8 mouse cellular contexts compared by ENCODE assay signal in the genomic region with DNA sequence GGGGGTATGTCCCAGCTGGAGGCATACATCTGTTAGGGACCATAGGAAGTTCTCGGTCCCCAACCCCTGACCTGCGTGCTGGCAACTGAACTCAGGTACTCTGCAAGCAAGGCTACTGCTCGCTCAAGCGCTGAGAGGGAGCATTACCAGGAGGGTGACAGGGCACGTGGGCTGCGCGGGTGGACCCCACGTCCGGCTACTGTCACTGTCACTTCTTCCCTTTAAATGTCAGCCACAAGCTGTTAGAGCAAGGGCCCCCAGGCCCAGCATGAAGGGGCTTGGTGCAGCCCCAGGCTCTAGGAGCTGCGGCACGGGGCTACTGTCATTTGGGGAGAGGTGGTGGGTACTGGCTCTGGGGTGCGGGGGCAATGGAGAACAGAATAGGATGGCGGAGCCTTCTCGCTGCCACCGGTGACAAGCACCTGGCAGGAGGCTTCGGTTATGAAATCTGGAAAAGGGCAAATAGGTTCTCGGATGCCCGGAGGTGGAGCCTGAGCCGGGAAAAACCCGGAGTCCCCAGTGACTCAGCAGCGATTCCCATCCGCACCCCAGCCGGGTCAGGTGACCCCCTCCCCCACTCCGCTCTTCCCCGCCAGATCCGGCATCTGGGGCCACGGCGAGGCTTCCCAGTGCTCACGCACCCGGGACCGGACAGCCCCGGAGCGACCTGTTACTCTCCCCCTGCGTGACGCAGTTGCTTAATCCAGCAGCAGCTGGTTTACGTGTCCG. TPM values are rescaled to one million over a fixed set of nuclear protein-coding genes. Genes with fewer than 3 reads are reported as not detected.
DNase-seq lines count a peak whose midpoint lies in the region; ATAC-seq and TF ChIP-seq lines count a peak whose summit lies in the region.

No protein-coding gene starts in this region.

- no peaks in the 10 kb centered on the region for H3K9me3 ChIP-seq in heart, embryonic 14.5 days (ENCODE audit: control insufficient read depth, low read length)
- H3K9me3 ChIP-seq in limb, embryonic 10.5 days (replicated peaks) = no peaks in the 10 kb centered on the region
- no peaks in the 10 kb centered on the region for H3K9me3 ChIP-seq in midbrain, embryonic 11.5 days (ENCODE audit: control insufficient read depth, low read length)

- no peak; the same call in 1 of the 2 replicates for ATAC-seq in heart, embryonic 14.5 days (ENCODE audit: insufficient number of reproducible peaks, insufficient read depth, low FRiP score, low read depth)
- no peak for ATAC-seq in midbrain, embryonic 11.5 days (ENCODE audit: low FRiP score)
- no peak for ATAC-seq in erythroid progenitor cell, adult 5-6 weeks (replicated peaks; ENCODE audit: low FRiP score, poor library complexity, severe bottlenecking)

- H3K4me2 ChIP-seq in heart, embryonic 14.5 days (ENCODE audit: low read length) = peak overlapping the region; percentile 82
- 0 out of 2 replicates have a peak overlapping the region, but pooled peaks have one; percentile 13 for H3K4me2 ChIP-seq in midbrain, embryonic 11.5 days

- H3K9ac ChIP-seq in heart, embryonic 14.5 days (ENCODE audit: low read length) = peak overlapping the region; percentile 56
- peak overlapping the region; percentile 16; the same call in 1 of the 2 replicates for H3K9ac ChIP-seq in midbrain, embryonic 11.5 days (ENCODE audit: low read length)

- H3K4me1 ChIP-seq in testis, adult 2 months (ENCODE audit: control insufficient read depth, insufficient read depth, low read length) = peaks cover 8% of the 10 kb centered on the region
- H3K4me1 ChIP-seq in heart, embryonic 14.5 days (ENCODE audit: control insufficient read depth in 2 of 2, insufficient read depth in 2 of 2, low read length in 2 of 2) = peaks cover 18 to 23% of the 10 kb centered on the region in 2 experiments
- H3K4me1 ChIP-seq in limb, embryonic 10.5 days = peaks cover 22% of the 10 kb centered on the region
- H3K4me1 ChIP-seq in midbrain, embryonic 11.5 days (ENCODE audit: control insufficient read depth, insufficient read depth, low read length) = peaks cover 7% of the 10 kb centered on the region

- H3K36me3 ChIP-seq in testis, adult 2 months (ENCODE audit: control insufficient read depth, insufficient read depth, low read length) = no peaks in the 10 kb centered on the region
- H3K36me3 ChIP-seq in heart, embryonic 14.5 days (ENCODE audit: control insufficient read depth, insufficient read depth, low read length) = no peaks in the 10 kb centered on the region
- H3K36me3 ChIP-seq in limb, embryonic 10.5 days = no peaks in the 10 kb centered on the region
- no peaks in the 10 kb centered on the region for H3K36me3 ChIP-seq in midbrain, embryonic 11.5 days (ENCODE audit: control insufficient read depth, insufficient read depth, low read length)

- H3K4me3 ChIP-seq in testis, adult 2 months (ENCODE audit: control insufficient read depth, low read depth, low read length) = peak overlapping the region; percentile 15; the same call in 1 of the 2 replicates
- peak overlapping the region; percentile 30 to 33 for H3K4me3 ChIP-seq in heart, embryonic 14.5 days (ENCODE audit: control insufficient read depth in 1 of 2, insufficient read depth in 1 of 2, low read depth in 1 of 2, low read length in 2 of 2)
- peak overlapping the region; percentile 25 for H3K4me3 ChIP-seq in limb, embryonic 10.5 days
- H3K4me3 ChIP-seq in midbrain, embryonic 11.5 days (ENCODE audit: low read depth, low read length) = 0 out of 2 replicates have a peak overlapping the region, but pooled peaks have one; percentile 5

- no peak for DNase-seq in testis, postnatal 14 days (ENCODE audit: low spot score)
- peak; percentile 69 for DNase-seq in cerebellum, adult 9-11 months
- no peak for DNase-seq in limb, embryonic 10.5 days (ENCODE audit: low spot score)
- DNase-seq in midbrain, embryonic 11.5 days (ENCODE audit: low spot score, missing footprints) = no peak
- DNase-seq in urinary bladder, postnatal 25 days (ENCODE audit: low spot score) = peak; percentile 35

- H3K27ac ChIP-seq in testis, adult 2 months (ENCODE audit: control insufficient read depth, insufficient read depth, low read depth, low read length) = no peak overlapping the region
- H3K27ac ChIP-seq in heart, embryonic 14.5 days (replicated peaks in 1 of 2; ENCODE audit: control insufficient read depth in 1 of 2, insufficient read depth in 1 of 2, low read depth in 2 of 2, low read length in 2 of 2) = no peak overlapping the region
- no peak overlapping the region for H3K27ac ChIP-seq in limb, embryonic 10.5 days
- H3K27ac ChIP-seq in midbrain, embryonic 11.5 days (ENCODE audit: low read depth, low read length) = no peak overlapping the region

- no peak for TF ChIP-seq CTCF in testis, adult 2 months (IDR thresholded peaks at IDR 0.05; ENCODE audit: control insufficient read depth, insufficient read depth, insufficient replicate concordance, low read depth, low read length)

- no peak for TF ChIP-seq POLR2A in testis, adult 2 months (IDR thresholded peaks at IDR 0.05; ENCODE audit: control insufficient read depth, low read depth, low read length)

- WGBS in heart, embryonic 14.5 days = 10% methylated on average over 37 of the region's 37 CpGs
- 13% methylated on average over 37 of the region's 37 CpGs for WGBS in limb, embryonic 10.5 days
- WGBS in midbrain, embryonic 11.5 days = 10% methylated on average over 37 of the region's 37 CpGs

- no peaks in the 10 kb centered on the region for H3K27me3 ChIP-seq in testis, adult 2 months (ENCODE audit: control insufficient read depth, insufficient read depth, low read length)
- peaks cover 18% of the 10 kb centered on the region; the same call in 1 of the 2 replicates for H3K27me3 ChIP-seq in heart, embryonic 14.5 days (ENCODE audit: control insufficient read depth, insufficient read depth, low read length)
- H3K27me3 ChIP-seq in limb, embryonic 10.5 days (ENCODE audit: low read depth, poor library complexity, severe bottlenecking) = peaks cover 58% of the 10 kb centered on the region
- H3K27me3 ChIP-seq in midbrain, embryonic 11.5 days (ENCODE audit: control insufficient read depth, insufficient read depth, low read length) = peaks cover 32% of the 10 kb centered on the region

RNA-seq across cellular contexts. Expression of gene Gng7, which starts 29.3 kb away (rescaled TPM):
- 1.0 and 1.6 TPM in 2 replicates for polyA plus RNA-seq in testis, adult 2 months (2012; rRNA removed)
- 1.2 and 1.4 TPM in 2 replicates for polyA plus RNA-seq in heart, embryonic 14.5 days (2014; fragmentation: Nextera tagmentation; extraction: Ambion mirVana)
- 4.3 and 4.5 TPM in 2 replicates for polyA plus RNA-seq in limb, embryonic 10.5 days (2016; fragmentation: Nextera tagmentation; extraction: Ambion mirVana)
- 6.6 and 7.0 TPM in 2 replicates for polyA plus RNA-seq in midbrain, embryonic 11.5 days (2014; fragmentation: Nextera tagmentation; extraction: Ambion mirVana)
- total RNA-seq in erythroid progenitor cell, adult 5-6 weeks (2015; ENCODE audit: low replicate concordance) = not detected in 2 replicates
- 0.38 and 0.90 TPM in 2 replicates for total RNA-seq in erythroid progenitor cell, adult 5-6 weeks (2017; ENCODE audit: low replicate concordance)

RNA-seq across cellular contexts. Expression of gene Diras1, which starts 40.1 kb away (rescaled TPM):
- polyA plus RNA-seq in testis, adult 2 months (2012; rRNA removed) = 0.95 and 1.4 TPM in 2 replicates
- not detected in 2 replicates for polyA plus RNA-seq in heart, embryonic 14.5 days (2014; fragmentation: Nextera tagmentation; extraction: Ambion mirVana)
- 0.11 and 0.18 TPM in 2 replicates for polyA plus RNA-seq in limb, embryonic 10.5 days (2016; fragmentation: Nextera tagmentation; extraction: Ambion mirVana)
- 3.1 and 3.3 TPM in 2 replicates for polyA plus RNA-seq in midbrain, embryonic 11.5 days (2014; fragmentation: Nextera tagmentation; extraction: Ambion mirVana)
- not detected in 2 replicates for total RNA-seq in erythroid progenitor cell, adult 5-6 weeks (2015; ENCODE audit: low replicate concordance)
- not detected in 2 replicates for total RNA-seq in erythroid progenitor cell, adult 5-6 weeks (2017; ENCODE audit: low replicate concordance)

RNA-seq across cellular contexts. Expression of gene Slc39a3, which starts 51.8 kb away (rescaled TPM):
- polyA plus RNA-seq in testis, adult 2 months (2012; rRNA removed) = 39.6 and 46.3 TPM in 2 replicates
- polyA plus RNA-seq in heart, embryonic 14.5 days (2014; fragmentation: Nextera tagmentation; extraction: Ambion mirVana) = 5.0 and 5.2 TPM in 2 replicates
- polyA plus RNA-seq in limb, embryonic 10.5 days (2016; fragmentation: Nextera tagmentation; extraction: Ambion mirVana) = 10.9 and 14.7 TPM in 2 replicates
- 9.1 and 10.1 TPM in 2 replicates for polyA plus RNA-seq in midbrain, embryonic 11.5 days (2014; fragmentation: Nextera tagmentation; extraction: Ambion mirVana)
- total RNA-seq in erythroid progenitor cell, adult 5-6 weeks (2015; ENCODE audit: low replicate concordance) = 4.3 and 7.1 TPM in 2 replicates
- 1.2 and 4.2 TPM in 2 replicates for total RNA-seq in erythroid progenitor cell, adult 5-6 weeks (2017; ENCODE audit: low replicate concordance)

RNA-seq across cellular contexts. Expression of gene Gadd45b, which starts 55.5 kb away (rescaled TPM):
- polyA plus RNA-seq in testis, adult 2 months (2012; rRNA removed) = 7.8 and 9.1 TPM in 2 replicates
- 34.5 and 39.8 TPM in 2 replicates for polyA plus RNA-seq in heart, embryonic 14.5 days (2014; fragmentation: Nextera tagmentation; extraction: Ambion mirVana)
- 4.5 and 9.8 TPM in 2 replicates for polyA plus RNA-seq in limb, embryonic 10.5 days (2016; fragmentation: Nextera tagmentation; extraction: Ambion mirVana)
- 10.1 and 11.3 TPM in 2 replicates for polyA plus RNA-seq in midbrain, embryonic 11.5 days (2014; fragmentation: Nextera tagmentation; extraction: Ambion mirVana)
- 1.3 and 1.8 TPM in 2 replicates for total RNA-seq in erythroid progenitor cell, adult 5-6 weeks (2015; ENCODE audit: low replicate concordance)
- total RNA-seq in erythroid progenitor cell, adult 5-6 weeks (2017; ENCODE audit: low replicate concordance) = 3.6 and 9.2 TPM in 2 replicates

Comparison
In these comparisons a context has a peak if more than half of its experiments do, and no peak if none do; other contexts are left out.
1. DNase-seq: peak in cerebellum, adult 9-11 months (single experiment) and urinary bladder, postnatal 25 days (single experiment); none in testis, postnatal 14 days (single experiment), limb, embryonic 10.5 days (single experiment) and midbrain, embryonic 11.5 days (single experiment).
2. Peak in every context shown above with its lines, with median percentiles within 50 percentile points of each other: H3K4me3 ChIP-seq.